Mouse (Mus musculus) lung, postnatal 10 days (tissue): ENCODE results near the gene Hdgfl2.
A peak's percentile ranks its signal among the peaks of the same experiment; 100 is the strongest.
"Not testable (repeated sequence)": the region's sequence is repeated elsewhere in the genome, so short reads cannot be mapped to it uniquely, and the experiment has no call there.

Experiments
- DNase-seq: peaks from one replicate; pipeline ENCODE4 v3.0.0; 2021

Hdgfl2 gene

DNA sequence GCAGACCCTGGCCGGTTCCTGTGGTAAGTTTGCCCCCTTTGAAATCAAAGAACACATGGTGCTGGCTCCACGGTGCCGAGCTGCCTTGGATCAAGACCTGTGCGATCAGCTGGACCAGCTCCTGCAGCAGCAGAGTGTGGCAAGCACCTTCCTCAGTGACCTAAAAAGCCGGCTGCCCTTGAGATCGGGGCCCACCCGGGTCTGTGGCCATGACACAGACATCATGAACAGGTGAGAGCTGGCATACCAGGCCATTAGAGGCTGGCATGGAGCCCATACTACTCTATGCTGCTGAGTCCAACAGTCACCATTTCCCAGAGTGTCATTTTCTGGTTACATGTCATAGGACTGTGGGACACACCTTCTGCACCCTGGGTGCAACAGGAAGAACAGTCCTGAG lies 17.4 kb upstream of the Hdgfl2 start:
- no peak for DNase-seq

DNA sequence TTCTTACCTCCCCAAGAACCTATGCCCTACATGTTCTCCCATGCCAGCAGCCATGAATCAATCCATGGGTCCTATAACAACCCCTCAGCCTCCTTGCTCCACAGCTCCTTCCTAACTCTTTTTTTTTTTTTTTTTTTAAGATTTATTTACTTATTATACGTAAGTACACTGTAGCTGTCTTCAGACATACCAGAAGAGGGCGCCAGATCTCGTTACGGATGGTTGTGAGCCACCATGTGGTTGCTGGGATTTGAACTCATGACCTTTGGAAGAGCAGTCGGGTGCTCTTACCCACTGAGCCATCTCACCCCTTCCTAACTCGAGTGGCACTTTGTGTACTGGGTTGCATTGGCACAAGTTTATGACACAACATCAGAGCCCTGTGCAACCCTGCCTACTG lies 13.7 kb upstream of the Hdgfl2 start:
- DNase-seq = not testable (repeated sequence)

DNA sequence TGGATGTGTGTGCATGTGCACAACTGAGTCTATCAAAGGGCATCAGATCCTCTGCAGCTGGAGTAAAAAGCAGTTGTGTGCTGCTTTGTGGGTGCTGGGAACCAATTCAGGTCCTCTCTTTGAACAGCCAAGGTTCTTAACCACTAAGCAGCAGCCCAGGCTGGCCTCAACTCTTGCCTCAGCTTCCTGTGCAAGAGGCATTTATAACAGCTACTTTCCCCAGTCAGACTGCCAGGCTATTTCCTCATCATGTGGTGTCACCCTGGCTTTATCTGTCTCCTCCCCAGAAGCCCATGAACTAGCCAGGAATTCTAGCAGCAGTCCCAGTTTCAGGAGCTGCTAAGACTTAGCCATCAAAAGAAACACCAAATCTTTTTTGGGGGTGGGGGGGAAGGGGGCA lies 13.0 kb upstream of the Hdgfl2 start:
- no peak for DNase-seq

DNA sequence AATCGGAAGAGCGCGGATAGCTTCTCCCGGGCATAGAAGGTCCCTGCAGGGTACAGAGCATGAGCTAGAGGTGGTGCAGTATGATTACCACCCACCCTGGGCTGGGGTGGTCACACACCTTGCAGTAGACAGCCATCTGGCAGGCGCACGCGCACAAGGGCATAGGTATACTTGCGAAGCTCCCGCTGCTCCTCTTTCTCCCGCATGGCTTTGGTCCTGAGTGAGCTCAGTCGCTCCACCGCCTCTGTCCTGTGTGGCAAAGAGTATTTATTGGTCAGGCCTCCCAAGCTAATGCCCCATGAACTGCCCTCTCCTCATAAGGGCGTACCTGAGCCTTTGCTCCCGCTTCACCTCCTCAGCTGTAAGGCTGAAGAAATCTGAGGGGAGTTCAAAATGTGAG lies 10.4 kb upstream of the Hdgfl2 start:
- no peak for DNase-seq

DNA sequence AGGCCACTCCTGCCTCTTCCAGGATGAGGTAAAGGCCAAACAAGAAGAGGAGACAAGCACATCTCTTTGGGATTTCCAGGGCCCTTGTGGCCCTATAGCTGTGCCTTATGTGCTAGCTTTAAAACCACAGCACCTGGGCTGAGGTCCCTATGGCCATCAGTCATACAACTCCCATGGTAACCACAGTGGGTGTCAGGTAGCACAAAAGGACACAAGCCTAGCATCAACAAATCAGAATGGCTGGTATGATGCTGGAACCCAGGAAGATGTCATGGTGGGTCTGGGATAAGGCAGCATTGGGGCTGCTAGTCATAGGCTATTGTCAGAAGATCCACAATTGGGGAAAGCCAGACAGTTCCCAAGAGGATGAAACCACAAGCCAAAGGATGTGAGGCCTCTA lies 8.3 kb upstream of the Hdgfl2 start:
- no peak for DNase-seq

DNA sequence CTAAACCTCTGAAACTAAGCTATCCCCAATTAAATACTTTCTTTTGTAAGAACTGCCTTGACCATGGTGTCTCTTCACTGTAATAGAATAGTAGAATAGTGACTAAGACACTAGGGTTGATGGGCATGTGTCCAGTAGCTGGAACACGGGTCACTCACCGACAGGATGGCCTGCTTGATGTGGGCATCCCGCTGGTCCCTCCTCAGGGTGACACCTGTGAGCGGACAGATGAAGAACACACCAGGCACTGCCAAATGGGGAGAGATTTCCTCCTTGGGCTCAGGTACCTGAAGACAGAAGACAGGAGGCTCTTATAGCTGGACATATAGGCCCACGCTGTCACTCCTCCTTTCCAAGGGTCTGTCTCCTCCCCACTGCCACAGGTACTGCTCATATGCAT lies 7.2 kb upstream of the Hdgfl2 start:
- no peak for DNase-seq

DNA sequence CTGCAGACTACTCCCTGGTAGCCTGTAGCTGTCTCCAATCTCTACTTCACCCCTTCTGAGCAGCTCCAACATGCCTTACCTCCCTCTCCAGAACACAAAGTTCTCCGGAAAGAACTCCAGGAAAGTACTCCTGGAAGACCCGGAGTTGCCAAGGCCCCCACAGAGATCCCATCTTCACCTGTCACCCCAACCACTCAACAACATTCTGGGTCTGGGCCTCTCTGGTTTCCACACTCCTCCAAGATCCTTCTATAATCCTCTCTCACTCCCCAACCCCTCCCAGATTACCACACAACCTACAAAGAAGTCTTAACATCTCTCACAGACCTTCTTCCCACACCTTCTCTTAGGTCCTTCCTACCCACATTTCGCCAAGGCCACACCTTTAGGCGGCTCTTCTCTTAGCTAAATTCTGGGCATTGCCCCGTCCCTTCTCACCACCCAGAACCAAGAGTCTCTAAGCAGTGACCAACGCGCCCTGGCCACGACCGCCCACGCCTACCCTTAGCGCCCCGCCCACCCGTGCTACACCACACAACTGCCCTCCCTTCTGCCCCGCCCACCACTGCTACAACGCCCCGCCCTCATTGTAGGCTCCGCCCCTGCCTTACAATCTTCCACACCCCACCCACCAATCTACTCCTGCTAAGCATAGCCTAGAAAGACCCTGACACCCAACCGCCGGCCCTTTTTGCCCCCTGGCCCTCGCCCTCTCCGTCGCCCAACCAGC lies 5.2 kb upstream of the Hdgfl2 start:
- peak; percentile 94 for DNase-seq

DNA sequence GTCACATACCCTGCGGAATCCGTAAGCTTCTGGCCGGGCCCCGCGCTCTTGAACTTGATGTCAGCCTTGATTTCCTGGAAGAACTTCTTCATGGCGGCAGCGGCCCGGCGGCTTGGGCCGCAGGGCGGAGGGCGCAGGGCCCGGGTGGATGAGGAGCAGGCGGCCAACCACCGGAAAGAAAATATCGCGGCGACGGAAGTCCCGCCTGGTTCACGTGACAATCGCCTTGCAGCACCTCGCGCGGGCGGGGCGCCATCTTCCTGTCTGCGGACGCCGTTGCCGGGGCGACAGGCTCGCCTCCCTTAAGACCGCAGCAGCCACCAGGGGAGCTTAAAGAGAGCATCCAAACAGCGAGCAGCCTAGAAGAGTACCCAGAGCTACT lies 4.6 kb upstream of the Hdgfl2 start, which contains the start of gene Ubxn6:
Ubxn6 (minus strand) TSS at position 202 of the 382 bp plus-strand sequence.
- peak; percentile 99 for DNase-seq

DNA sequence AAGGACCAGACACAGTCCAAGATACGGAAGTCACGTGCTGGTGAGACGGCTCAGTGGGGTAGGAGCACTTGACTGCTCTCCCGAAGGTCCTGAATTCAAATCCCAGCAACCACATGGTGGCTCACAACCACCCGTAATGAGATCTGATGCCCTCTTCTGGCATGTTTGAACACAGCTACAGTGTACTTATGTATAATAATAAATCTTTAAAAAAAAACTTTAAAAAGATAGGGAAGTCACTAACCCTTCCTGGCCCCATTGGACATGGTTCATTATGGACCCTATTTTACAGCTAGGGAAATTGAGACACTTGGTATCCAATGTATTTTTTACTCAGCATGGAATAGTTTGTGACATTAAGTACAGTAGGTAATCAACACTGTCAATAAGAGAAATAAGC lies 1.9 kb upstream of the Hdgfl2 start:
- DNase-seq = no peak

DNA sequence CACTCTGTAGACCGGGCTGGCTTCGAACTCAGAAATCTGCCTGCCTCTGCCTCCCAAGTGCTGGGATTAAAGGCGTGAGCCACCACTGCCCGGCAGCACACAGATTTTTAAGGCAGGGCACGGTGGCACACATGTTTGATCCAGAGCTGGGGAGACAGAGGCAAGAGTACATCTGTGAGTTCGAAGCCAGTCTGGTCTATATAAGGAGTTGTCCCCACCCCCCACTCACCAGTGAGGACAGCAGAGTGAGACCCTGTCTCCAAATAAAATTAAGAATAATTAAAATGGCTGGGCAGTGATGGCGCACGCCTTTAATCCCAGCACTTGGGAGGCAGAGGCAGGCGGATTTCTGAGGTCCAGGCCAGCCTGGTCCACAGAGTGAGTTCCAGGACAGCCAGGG lies 1.1 kb upstream of the Hdgfl2 start:
- DNase-seq = not testable (repeated sequence)

DNA sequence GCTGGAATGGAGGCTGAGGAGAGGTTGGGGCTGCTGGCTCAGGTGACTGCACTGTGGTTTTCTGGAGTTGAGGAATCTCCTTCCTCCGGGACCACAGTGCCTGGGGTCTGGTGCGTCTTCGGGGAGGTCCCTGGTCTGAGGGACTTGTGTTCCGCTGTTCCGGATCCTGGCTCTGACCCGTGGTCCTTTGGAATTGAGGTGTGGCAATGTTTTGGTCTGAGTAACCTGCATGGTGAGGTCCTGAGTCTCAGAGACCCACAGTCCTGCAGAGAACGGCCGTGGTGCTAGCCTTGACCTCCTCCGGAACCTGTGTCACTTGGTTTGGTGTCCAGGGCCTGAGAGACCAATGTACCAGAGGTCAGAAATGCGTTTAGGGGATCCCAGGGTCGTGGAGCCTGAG lies 487 bp downstream of the Hdgfl2 start:
- DNase-seq = peak; percentile 25

DNA sequence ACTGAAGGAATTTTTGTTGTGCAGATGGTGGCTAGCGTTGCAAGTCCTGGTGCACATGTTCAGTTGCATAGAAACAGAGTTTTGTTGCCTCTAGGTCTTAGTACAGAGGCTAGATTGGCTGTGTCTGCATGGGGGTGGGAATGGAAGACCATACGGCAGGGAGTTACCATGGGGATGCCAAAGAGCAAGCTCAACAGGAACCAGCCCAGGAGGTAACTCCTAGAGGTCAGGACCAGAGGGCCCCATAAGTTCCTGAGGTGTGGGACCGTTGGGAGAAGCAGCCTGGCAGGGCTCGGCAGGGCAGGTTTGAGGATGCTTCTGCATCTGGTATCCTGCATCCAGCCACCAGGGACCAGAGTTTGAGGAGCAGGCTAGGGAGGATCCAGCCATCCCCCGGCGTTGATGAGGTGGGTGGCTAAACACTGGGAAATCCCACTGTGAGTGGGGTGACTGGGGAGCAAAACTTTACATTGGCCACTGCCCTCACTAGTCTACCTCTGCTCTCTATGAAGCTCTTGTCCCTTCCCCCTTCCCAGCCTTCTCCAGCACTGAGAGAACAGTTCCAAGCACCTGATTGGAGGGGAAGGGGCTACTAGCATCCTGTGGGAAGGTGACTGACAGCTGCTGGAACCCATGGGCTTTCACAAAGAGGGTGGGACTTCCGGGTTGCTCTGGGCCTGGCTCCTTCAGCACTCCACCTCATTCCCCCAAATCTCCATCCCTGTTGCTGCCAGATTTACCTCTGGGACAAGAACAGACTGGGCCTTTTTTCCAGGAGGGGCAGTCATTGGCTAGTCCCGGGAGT lies 1.5 kb downstream of the Hdgfl2 start:
- peak; percentile 43 for DNase-seq

DNA sequence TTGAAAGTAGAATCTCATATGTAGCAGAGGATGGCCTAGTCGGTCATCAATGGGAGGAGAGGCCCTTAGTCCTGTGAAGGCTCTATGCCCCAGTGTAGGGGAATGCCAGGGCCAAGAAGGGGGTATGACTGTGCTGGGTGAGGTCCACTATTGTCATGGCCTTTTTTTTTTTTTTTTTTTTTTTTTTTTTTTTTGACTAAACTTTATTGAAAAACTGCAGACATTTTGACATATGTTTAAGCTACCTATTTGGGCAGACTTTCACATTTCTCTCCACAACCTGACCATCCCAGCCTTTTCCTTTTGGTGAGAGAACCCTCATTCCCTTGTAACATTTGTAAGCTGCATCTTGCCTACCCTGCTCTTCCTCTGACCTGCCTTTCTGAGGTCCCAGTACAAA lies 12.9 kb downstream of the Hdgfl2 start:
- DNase-seq = no peak

DNA sequence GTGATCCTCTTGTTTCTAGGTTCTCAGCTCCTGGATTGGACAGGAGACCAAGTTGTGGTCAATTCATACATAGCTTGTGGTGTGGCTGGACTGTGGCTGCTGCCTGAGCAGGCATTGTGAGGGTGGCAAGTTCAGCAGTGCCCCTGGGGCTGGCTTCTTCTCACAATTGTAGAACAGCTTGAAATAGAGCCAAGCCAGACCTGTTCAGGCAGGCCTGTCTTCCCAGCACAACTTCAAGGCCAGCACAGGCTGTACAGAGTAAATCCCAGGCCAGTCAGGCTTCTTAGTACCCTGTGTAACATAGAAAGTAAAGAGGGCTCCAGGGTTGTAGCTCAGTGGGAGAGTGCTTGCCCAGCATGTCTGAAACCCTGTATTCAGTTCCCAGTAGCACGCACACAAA lies 13.4 kb downstream of the Hdgfl2 start:
- DNase-seq = no peak

DNA sequence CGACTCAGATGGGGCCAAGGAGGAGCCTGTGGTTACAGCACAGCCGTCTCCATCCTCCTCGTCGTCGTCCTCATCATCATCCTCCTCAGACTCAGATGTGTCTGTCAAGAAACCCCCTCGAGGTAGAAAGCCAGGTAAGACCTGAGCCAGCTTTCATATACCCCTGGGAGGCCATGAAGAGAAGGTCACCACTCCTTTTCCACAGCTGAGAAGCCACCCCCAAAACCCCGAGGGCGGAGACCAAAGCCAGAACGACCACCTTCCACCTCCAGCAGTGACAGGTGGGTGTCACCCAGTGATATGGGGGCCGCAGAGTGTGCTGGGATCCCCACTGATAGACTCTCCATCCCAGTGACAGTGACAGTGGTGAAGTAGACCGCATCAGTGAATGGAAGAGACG lies 17.4 kb downstream of the Hdgfl2 start:
- no peak for DNase-seq

DNA sequence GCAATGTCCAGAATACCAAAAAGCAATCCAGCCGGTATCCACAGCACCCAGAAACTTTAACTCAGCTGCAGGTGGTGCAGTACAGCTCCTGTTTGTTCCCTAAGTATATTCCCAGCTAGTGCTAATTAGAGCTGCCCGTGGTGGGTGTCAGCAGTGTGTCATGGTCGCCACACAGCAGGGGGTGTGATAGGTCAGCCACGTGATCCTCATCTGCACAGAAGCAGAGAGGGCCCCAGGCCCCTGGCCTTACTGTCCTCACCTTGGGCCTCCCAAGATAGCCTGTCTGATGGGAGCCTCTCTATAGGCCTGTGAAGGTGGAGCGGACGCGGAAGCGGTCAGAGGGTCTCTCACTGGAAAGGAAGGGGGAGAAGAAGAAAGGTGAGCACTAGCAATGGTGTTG lies 18.7 kb downstream of the Hdgfl2 start:
- DNase-seq = no peak

DNA sequence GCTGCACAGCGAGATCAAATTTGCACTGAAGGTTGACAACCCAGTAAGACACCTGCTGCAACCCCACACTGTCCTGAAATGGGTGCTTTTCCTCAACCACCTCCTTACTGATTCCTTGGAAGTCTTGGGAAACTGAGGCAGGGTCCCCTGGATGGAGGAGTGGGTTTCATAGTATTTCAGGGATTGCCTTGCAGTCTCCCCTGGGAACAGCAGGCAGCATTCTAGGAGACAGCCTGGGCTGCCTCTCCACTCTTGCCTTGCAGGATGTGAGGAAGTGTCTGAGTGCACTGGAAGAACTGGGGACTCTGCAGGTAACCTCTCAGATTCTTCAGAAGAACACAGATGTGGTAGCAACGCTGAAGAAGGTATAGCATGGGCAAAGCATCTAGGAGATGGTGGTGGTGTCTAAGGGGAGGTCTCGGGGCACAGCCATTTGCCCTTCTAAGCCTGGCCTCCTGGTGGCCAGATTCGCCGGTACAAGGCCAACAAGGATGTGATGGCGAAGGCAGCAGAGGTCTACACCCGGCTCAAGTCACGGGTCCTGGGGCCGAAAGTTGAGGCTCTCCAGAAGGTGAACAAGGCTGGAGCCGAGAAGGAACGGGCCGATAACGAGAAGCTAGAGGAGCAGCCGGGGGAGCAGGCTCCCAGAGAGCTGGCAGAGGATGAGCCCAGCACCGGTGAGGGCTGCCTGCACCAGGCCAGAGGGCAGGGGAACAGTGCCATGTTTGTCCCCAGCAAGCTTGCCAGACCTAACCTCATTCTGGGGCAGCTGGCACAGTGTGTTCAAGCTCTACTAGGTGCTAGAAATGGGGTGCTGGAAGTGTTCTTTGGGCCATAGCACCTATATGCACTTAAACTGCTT lies 19.5 kb downstream of the Hdgfl2 start:
- DNase-seq = no peak

DNA sequence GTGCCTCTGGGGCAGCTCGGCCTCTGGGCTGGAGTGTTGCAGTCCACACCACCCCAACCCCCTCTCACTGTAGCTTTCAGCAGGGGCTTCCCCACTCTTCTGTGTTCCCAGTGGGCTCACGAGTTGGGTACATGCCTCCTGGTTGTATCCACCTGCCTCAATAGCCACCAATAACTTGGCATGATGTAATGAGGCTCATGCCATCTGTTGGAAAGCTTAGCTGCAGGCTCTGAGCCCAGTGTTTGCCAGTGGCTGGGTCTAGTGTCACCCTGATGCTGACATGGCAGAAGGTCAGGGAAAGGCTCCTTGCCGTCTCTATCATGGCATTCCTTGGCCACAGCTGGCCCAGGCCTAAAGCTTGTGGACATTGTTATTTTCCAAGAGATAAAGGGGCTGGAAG lies 21.4 kb downstream of the Hdgfl2 start:
- DNase-seq = no peak

DNA sequence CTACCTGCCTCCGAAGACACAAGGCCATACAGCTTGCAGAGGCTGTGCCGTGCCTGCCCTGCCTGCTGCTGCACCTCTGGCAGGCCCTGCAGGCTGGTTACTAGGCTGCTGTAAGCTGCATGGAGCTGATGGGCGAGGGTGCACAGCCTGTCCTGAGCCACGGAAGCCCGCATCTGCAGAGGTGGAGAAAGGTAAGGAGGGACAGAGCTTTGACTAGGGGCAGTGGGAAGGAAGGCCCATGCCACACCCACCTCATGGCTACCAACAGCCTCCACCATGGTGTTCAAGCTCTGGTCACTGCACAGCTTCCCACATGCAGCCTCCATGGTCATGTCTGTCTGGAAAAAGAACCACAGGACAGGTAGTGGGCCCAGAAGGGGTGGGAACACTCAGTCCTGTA lies 22.7 kb downstream of the Hdgfl2 start:
- DNase-seq = no peak

DNA sequence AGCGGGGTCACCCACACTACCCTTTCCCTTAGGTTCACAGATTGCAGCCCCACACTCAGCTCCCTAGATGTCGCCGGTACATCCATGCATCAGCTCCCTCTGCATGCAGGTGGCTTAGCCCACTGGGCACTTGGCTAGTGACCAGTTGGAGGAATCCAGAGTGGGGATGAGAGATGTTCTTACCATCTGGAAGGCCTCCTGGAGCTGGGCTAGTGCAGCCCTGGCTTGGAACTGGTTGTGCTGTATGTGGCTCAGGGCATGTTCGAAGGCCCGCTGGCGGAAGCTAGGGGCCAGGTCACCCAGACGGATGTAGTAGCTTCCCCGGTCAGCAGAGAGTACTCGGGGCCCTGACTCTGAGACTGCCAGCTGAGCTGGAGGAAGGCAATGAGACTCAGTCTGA lies 23.5 kb downstream of the Hdgfl2 start:
- DNase-seq = no peak

DNA sequence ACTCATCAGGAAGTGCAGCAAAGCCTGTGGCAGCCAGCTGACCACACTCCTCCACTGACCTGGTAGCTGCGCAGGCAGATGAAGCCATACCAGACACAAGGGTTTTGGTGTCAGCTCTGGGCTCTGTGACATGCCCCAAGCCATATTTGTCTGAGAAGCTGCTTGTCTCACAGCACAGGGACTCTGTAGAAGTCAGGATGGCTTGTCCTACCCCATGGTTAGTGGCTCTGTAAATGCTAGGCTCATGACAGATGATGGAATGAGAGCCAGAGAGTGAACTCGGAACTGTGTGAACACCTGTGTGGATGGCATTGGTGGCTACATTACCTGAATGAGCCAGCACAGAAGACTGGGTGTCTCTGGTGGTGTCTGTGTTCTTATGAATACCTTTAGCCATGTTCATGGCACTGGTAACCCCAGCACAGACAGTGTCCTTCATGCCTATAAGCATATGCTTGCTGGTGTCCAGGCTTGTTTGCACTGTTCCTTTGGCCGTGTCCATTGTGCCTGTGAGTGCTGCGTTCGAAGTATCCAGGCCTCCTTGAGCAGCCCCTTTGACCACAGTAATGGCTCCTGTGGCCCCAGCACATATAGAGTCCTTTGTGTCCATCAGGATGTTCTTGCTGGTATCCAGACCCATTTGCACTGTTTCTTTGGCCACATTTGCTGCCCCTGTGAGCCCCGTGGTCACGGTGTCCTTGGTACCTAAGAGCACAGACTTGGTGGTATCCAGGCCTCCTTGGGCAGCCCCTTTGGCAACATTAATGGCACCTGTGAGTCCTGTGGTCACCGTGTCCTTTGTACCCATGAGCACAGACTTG lies 24.2 kb downstream of the Hdgfl2 start:
- no peak for DNase-seq

DNA sequence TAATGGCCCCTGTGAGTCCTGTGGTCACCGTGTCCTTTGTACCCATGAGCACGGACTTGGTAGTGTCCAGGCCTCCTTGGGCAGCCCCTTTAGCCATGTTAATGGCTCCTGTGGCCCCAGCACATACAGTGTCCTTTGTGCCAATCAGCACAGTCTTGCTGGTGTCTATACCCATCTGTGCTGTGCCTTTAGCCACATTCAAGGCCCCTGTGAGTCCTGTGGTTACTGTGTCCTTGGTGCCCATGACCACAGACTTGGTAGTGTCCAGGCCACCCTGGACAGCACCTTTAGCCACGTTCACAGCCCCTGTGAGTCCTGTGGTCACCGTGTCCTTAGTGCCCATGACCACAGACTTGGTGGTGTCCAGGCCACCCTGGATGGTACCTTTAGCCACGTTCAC lies 25.4 kb downstream of the Hdgfl2 start:
- not testable (repeated sequence) for DNase-seq

DNA sequence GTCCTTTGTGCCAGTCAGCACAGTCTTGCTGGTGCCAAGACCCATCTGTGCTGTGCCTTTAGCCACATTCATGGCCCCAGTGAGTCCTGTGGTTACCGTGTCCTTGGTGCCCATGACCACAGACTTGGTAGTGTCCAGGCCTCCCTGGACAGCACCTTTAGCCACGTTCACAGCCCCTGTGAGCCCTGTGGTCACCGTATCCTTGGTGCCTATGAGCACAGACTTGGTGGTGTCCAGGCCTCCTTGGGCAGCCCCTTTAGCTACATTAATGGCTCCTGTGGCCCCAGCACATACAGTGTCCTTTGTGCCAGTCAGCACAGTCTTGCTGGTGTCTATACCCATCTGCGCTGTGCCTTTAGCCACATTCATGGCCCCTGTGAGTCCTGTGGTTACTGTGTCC lies 27.0 kb downstream of the Hdgfl2 start:
- DNase-seq = not testable (repeated sequence)
